In genomic region chr16:30984826-30985545, GRCm38 (mm10) we compare ENCODE assay signal across 9 mouse cellular contexts.
DNase-seq lines count a peak whose midpoint lies in the region; ATAC-seq and TF ChIP-seq lines count a peak whose summit lies in the region.
"Had no signal": no experiment of that assay in that cellular context is flagged by ENCODE, and none has a peak within 500 bp of the region (broad histone marks: within the 10 kb centered on the region; RNA-seq: fewer than 3 reads in every experiment).

No protein-coding gene starts in this region.

- peak; percentile 53 for DNase-seq in gastrocnemius, adult 2 months
- DNase-seq in gastrocnemius, postnatal 36 days: no peak
- DNase-seq in left cerebral cortex, adult 2 months (ENCODE audit: extremely low spot score in 1 of 2, low spot score in 2 of 2): no peak
- DNase-seq in left cerebral cortex, postnatal 36 days (ENCODE audit: low spot score in 2 of 2): no peak
- DNase-seq in forebrain, embryonic 14.5 days (ENCODE audit: low spot score): peak; percentile 25
- no peak for DNase-seq in cerebellum, adult 11 months
- DNase-seq in thymus, postnatal 0 days (ENCODE audit: low spot score): no peak

- no peak overlapping the region for H3K4me2 ChIP-seq in forebrain, embryonic 14.5 days (ENCODE audit: low read length)
- no peak overlapping the region for H3K4me2 ChIP-seq in midbrain, embryonic 15.5 days

- H3K27me3 ChIP-seq in forebrain, embryonic 14.5 days (replicated peaks; ENCODE audit: control insufficient read depth, insufficient read depth, low read length): no peaks in the 10 kb centered on the region
- no peaks in the 10 kb centered on the region for H3K27me3 ChIP-seq in midbrain, embryonic 15.5 days (replicated peaks)

- no peaks in the 10 kb centered on the region for H3K9me3 ChIP-seq in forebrain, embryonic 14.5 days (replicated peaks; ENCODE audit: control insufficient read depth, low read length)
- no peaks in the 10 kb centered on the region for H3K9me3 ChIP-seq in midbrain, embryonic 15.5 days

- H3K27ac ChIP-seq in gastrocnemius, adult 2 months: peak overlapping the region; percentile 72
- H3K27ac ChIP-seq in left cerebral cortex, adult 2 months: peak overlapping the region; percentile 87
- H3K27ac ChIP-seq in forebrain, embryonic 14.5 days (ENCODE audit: low read depth, low read length): peak overlapping the region; percentile 21; the same call in 1 of the 2 replicates
- peak overlapping the region; percentile 60; the same call in 1 of the 2 replicates for H3K27ac ChIP-seq in midbrain, embryonic 15.5 days

- no peak overlapping the region for H3K9ac ChIP-seq in forebrain, embryonic 14.5 days (ENCODE audit: low read length)
- H3K9ac ChIP-seq in midbrain, embryonic 15.5 days: no peak overlapping the region

- H3K36me3 ChIP-seq in forebrain, embryonic 14.5 days (ENCODE audit: control insufficient read depth, insufficient read depth, low read length): no peaks in the 10 kb centered on the region
- no peaks in the 10 kb centered on the region for H3K36me3 ChIP-seq in midbrain, embryonic 15.5 days (replicated peaks)

- 24% methylated on average over 17 of the region's 17 CpGs for WGBS in forebrain, embryonic 14.5 days
- WGBS in midbrain, embryonic 15.5 days: 22% methylated on average over 17 of the region's 17 CpGs

- no peak for TF ChIP-seq CTCF in gastrocnemius, adult 2 months (IDR thresholded peaks at IDR 0.05)
- no peak; the same call in 1 of the 2 replicates for TF ChIP-seq CTCF in left cerebral cortex, adult 2 months (IDR thresholded peaks at IDR 0.05)

- intact Hi-C loops in gastrocnemius, adult 2 months (cut with DNase I): no loop called here
- intact Hi-C loops in gastrocnemius, postnatal 36 days (cut with DNase I): no loop called here
- intact Hi-C loops in left cerebral cortex, adult 2 months (cut with DNase I): loop anchor here (5.0 kb wide), 1 partner anchor 58 kb away; no protein-coding TSS in a partner anchor
- intact Hi-C loops in left cerebral cortex, postnatal 36 days (cut with DNase I): loop anchor here (5.0 kb wide), 1 partner anchor 87 kb away; no protein-coding TSS in a partner anchor

- ATAC-seq in forebrain, embryonic 14.5 days: no peak
- ATAC-seq in midbrain, embryonic 15.5 days (replicated peaks): peak; percentile 66
- ATAC-seq: inflammation-experienced regulatory T-cells, adult 6 months had no signal

- H3K4me1 ChIP-seq in forebrain, embryonic 14.5 days (ENCODE audit: control insufficient read depth, insufficient read depth, low read length): peaks cover 3% of the 10 kb centered on the region; the same call in 1 of the 2 replicates
- peaks cover 24% of the 10 kb centered on the region for H3K4me1 ChIP-seq in midbrain, embryonic 15.5 days

- no peak overlapping the region for H3K4me3 ChIP-seq in gastrocnemius, adult 2 months
- H3K4me3 ChIP-seq in left cerebral cortex, adult 2 months: no peak overlapping the region
- H3K4me3 ChIP-seq in forebrain, embryonic 14.5 days (ENCODE audit: low read depth, low read length): no peak overlapping the region
- H3K4me3 ChIP-seq in midbrain, embryonic 15.5 days: no peak overlapping the region

Comparison
In these comparisons a context has a peak if more than half of its experiments do, and no peak if none do; other contexts are left out.
1. DNase-seq: peak in gastrocnemius, adult 2 months (single experiment) and forebrain, embryonic 14.5 days (single experiment); none in gastrocnemius, postnatal 36 days (0 of 2), left cerebral cortex, adult 2 months (0 of 2), left cerebral cortex, postnatal 36 days (0 of 2), cerebellum, adult 11 months (single experiment) and thymus, postnatal 0 days (single experiment).
2. H3K27ac ChIP-seq: peak in every context shown above with its lines; median percentile 87 in left cerebral cortex, adult 2 months; 72 in gastrocnemius, adult 2 months; 60 in midbrain, embryonic 15.5 days; 21 in forebrain, embryonic 14.5 days.
3. intact Hi-C loops: an anchor here in left cerebral cortex, adult 2 months (5.0 kb wide) and left cerebral cortex, postnatal 36 days (5.0 kb wide); none called in gastrocnemius, adult 2 months and gastrocnemius, postnatal 36 days.